Mouse (Mus musculus) frontal cortex, adult (tissue): ENCODE results near the gene Cd81.
A peak's percentile ranks its signal among the peaks of the same experiment; 100 is the strongest.

Source experiments
- ATAC-seq: cut with Nextera tagmentation; 2 replicates; pipeline ENCODE4 v1.9.2; 2017; ENCODE audit warnings: mild to moderate bottlenecking, moderate library complexity, mixed read lengths; ENCODE audit not compliant: low TSS enrichment

The Cd81 gene

DNA sequence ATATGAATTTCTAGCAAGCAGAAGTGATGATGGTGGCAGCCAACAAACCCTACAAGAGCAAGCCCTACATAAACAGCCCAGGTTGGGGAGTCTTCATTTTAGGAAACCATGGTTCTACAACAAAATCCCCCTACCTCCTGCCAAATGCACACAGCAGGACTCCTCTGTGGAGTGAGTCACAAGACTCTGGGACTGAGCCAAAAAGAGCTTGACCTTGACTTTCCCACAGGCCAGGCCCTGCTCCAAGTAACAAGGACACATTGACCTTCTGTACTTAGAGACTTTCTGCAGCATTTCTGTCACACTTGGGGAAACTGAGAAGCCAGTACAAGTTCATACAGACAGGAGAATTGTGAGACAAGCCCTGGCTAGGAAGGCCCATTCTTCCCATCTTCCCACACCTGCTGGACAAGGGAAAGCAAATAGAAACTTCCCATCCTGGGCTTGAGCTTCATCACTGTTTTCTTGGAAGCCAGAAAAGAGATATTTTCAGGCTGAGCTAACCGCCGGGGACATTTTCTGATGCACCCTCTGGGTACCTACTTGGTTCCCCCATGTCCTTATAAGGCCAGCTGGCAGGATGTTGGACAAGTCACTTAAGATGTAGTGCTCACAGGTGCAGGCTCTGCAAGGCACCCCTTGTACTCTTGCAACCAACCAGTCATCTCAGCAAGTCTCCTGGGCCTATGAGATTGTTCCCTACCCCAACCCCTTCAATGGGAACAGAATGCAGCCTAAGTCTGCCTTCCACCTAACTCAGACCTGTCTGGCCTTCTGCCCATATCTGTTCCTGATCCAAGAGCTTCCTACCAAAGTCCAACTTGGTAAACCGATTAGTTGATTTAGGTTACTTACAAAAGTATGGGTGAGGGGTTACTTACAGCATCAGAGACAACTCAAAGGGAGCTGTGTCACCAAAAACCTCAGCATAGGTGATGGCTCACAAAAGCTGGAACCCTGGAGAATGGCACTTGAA, 2.4 kb upstream of the Cd81 start:
- ATAC-seq = no peak

DNA sequence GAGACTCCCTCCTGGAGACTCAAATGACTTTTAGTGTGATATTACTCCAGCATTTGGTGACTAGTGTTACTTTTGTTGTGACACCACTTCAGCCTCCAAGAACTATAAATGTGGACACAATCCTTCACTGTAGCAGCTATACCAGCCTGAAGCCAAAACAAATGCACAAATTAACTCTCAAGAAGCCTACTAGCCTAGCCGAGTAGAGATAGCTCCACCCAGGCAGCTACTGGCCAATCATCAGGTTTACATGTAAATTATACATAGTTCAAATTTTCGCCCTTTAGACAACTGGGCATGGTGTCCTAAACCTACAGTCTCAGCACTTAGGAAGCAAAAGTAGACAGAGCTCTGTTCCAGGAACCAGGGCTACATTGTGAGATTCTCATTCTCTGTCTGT, 1.2 kb upstream of the Cd81 start:
- ATAC-seq = no peak

DNA sequence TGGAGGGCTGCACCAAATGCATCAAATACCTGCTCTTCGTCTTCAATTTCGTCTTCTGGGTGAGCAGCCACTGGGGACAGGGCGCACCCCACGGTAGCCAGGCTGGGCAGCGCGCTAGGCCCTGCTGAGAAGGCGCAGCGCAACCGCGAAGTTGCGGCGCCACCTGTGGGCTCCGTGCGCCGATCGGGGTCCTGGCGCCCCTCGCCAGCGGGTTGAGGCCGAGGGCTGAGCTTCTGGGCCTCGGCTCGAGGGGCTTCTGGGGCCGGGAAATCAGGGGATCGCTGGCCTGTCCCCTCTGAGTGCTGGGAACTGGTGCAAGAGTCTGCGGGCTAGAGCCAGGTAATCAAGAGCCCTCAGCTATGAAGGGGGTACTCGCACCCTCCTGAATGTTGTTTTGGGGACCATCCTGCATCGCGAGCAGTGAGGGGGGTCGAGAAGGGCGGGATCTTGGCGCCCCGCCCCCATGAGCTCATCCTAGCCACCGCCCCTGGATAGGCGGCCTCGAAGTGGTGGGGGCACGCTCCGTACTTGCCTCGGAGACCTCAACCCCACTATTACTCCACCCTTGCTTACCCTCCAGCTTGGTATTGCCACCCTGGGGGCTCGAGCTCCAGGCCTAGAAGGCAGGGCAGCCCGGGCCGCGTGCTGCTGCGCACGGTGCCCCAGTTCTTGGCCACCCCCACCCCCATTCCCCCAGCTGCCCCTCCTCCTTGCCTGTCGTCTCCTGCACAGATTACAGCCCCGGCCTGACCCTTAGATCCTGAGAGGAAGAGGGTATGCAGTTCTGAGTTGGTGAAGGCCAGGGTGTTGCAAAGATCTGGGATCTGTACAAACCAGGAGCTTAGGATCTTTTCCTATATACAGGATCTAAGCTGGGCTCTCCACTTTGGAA, 715 bp downstream of the Cd81 start:
- peak; percentile 50 for ATAC-seq

DNA sequence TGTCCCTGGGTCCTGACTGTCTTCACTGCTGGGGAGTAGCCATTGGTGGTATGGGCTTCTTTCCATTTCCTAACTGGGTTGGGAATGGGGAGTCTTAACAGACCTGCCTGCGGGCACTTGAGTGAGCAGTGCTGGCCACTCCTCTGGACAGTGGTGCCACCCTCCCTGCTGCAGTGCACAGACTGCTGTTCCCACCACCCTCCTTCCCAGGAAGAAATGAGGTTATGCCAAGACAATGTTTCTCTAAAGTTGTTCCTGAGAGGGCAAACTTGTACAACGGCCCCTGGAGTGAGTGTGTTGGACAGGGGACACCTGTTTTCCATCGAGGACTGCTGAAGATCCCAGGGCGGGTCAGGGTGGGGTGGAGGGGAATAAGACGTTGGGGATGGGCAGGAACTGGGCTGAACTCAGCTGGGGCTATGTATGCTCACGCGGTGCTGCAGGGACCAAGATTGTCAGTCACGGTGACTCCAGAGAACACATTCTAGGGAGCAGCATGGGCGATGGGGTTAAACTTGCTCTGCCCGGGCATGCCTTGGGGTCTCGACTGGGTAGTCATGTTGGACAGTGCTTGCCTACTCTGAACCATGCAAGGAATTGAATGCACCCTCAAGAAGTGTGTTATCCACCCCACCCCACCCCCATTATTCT, 1.5 kb downstream of the Cd81 start:
- ATAC-seq = no peak

DNA sequence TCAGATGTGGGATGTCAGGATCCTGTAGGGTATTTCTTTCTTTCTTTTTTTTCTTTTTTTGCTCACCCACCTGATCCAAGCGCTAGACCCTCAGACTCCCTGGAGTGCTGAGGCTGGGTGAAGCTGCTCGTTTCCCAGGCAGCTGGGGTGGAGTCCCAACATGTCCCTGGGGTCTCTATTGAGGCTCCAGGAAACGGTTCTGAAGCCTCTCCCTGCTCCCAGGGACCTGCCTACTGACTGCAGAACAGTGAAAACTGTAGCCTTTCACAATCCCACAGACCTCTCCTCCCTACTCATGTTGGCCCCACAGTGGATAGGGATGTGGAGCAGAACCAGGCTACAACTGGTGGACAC, 2.0 kb downstream of the Cd81 start:
- no peak for ATAC-seq

DNA sequence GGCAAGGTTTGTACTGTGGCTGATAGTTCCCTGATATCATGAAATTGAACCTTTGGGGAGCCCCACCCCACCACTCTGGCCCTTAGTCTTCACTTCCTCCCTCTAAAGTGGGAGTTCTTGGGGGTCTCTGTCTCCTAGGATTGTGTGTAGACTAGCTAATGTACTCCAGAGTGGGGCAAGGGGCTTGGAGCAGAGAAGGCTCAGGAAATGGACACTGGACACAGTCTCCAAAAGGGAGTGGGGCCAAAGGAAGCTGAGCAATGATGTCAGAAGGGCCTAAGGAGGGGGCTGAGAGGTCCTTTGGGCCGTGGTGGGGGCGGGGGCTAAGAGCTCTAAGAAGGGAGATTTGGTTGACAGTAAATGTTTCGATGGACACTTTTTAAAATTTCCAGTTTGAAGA, 2.5 kb downstream of the Cd81 start:
- no peak for ATAC-seq

DNA sequence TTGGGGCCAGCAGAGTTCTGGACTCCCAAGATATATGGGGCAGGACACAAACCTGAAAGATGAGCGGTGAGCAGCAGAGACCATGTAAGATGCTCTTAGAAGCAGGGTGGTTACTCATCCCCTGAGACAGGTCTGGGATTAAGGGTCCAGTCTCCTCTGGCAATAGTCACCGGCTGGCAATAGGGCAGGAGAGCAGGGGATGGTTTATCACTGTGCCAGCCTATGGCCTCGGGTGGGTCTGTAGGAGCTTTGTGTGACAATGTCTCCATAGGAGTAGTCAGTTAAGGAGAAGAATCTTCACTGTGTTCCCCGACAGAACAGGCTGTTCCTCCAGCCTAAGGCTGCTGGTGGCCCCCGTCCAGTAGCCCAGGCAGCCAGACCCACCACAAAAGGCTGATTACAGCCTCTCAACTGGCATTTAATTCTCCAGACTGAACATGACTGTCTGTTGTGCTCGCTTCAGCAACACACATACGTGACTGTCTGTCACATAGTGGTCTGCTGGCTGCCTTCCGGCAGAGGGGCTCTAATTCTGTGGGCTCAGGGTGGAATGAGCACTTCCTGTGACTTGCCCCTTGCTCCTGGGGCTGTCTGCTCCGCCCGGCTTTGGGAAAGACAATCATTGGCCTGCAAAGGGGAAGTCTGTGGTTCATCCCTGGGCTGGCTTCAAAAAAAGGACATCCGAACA, 3.1 kb downstream of the Cd81 start:
- no peak for ATAC-seq

DNA sequence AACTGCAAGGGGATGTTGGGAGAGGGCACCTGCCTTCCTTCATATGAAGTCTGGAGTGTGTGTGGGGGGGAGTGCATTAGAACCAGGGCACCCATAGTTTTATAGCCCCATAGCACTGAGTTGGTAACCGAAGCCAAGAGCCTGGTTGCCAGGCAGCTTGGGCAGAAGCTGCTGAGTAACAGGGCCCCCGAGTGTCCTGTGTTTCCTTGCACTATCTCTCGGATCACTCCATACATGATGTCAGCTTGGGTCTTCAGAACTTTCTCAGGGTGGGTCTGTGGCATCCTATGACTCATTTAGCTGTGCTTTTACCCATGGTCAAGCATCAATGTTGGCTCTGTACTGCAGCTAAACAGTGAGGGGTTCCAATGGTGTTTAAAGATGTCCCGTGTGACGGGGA, 4.5 kb downstream of the Cd81 start:
- no peak for ATAC-seq

DNA sequence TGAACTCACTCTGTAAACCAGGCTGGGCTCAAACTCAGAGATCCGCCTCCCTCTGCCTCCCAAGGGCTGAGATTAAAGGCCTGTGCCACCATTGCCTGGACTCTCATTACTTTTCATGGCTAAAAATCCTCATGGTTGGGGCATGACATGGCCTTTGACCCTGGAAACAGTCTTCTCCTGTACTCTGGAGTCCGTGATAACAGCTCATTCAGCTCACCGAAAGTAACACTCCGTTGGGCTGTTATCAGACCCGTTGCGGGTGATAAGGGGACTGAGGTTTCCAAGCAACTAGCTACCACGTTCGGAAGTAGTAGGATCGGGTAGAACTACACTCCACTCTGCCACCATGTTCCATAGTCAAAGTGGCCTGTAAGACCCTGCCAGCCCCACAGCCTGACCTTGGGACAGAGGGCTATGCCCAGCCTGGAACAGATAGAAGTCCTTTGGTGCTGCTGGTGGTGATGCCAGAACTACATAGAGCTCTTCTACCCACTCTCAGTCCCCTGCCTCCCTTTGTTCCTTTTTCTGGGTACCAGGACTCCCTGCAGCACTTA, 5.2 kb downstream of the Cd81 start:
- ATAC-seq = no peak

DNA sequence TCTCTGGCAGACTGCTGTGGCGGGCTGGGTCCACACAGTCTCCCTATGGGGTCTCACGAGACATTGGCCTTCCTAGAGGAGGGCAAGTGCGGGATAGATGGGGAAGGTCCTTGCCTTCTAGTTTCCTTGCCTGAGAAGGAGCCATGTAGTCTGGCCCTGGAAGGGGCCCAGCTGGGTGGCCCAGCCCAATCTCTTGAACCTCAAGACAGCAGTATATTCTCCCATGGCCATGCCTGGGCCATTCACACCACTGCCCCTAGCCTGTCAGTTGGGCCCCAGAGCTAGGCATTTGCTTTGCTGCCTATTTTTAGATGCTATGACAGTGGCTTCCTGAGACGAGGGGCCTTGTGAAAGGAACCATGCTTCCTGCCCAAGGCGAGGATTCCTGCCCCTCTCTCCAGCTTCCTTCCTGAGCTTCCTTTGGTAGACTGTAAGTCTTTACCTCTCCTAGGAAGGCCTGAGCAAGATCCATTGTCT, 5.7 kb downstream of the Cd81 start:
- ATAC-seq = no peak

DNA sequence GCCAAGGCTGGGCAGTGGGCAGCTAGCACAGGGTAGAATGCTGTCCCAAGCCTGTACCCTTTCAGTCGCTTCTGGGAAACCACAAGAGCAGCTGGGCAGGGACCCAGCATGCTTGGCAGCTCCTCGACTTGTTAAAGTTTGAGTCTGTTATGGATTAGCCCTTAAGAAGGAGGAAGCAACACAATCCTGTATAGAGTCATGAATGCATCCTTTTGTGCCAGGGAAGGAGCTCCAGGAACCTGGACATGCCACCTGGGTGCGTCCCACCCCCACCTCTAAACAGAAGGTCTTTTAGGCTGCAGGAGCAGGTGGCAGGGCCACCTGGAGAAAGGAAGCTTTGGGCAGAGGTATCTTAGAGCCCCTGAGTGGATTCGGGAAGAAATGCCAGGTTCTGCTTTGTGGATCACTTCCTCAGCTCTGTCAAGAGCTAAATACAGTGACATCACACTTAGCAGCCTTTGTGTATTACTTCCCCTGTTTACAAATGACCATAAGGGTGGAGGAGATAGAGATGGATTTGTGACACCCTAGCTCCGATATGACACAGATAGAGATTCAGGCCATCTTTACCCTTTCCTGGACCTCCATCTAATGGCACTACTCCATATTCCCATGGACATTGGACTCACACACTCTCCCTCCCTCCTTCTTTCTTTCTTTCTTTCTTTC, 6.8 kb downstream of the Cd81 start:
- peak; percentile 15; the same call in 1 of the 2 replicates for ATAC-seq

DNA sequence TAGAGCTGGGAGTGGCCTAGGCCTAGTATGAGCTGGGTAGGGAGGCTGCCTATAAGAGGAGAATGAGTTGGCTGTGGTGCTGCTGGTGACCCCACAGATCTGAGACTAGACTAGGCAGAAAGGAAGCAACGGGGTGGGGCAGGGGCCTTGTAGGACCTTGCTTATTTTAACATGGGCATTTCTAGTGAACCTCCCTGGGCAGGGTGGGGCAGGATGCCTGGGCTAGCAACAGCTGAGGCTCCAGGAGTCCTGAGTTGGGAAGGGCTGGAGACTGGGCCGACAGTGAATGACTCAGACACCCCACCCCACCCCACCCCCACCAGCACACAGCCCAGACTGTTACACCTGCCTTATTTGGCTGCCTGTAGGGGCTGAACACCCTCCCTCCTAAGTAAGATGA, 10.2 kb downstream of the Cd81 start:
- no peak for ATAC-seq

DNA sequence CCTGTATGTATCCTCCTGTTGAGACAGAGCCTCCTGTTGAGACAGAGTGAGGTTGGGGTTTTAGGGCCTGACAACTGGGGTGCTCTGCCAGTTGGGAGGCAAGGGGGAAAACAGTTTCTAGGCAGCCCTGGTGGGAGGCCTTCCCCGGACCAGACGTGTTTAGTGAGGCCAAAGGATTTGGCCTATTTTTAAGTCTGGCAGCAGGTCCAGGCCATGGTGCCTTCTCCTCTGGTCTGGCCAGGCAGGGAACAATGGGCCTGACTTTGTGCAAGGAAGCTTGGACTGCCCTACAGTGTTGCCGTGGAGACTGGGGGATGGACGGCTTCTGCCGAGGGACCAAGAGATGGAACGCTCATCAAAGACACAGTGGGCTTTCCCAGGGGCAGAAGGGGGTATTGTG, 11.7 kb downstream of the Cd81 start:
- ATAC-seq = no peak

DNA sequence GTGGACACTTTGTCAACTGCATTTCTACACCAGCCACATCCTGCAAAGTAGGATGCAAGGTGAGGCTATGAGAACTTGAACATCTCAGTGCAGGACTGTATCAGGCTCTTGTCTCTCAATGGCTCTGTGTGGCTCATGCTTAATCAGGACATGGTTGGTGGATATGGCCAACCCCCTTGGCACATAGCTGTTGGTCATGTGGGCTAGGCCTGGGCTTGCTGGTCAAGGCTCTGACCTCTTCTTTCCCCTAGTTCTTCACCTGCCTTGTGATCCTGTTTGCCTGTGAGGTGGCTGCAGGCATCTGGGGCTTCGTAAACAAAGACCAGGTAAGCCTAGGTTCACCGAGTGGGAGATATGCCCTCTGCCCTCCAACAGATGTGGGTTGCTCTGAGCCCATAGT, 13.2 kb downstream of the Cd81 start:
- ATAC-seq = no peak

DNA sequence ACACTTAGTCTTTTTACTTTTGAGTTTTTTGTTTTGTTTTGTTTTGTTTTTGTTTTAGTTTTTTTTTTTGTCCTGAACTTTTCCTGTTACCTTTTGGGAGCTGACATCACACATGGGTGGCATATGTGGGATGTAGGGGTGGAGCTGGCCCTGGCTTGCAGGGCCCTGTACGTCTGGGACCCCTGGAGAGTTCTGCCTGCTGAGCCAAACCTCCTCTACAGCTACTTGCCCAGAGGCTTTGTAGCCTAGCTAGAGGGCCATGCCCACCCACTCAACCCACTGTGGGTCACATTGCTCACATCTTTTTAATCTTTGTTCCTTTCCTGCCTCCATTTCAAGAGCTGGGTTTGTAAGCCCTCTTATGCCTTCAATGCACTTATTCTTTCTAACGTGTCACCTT, 14.9 kb downstream of the Cd81 start:
- ATAC-seq = no peak

DNA sequence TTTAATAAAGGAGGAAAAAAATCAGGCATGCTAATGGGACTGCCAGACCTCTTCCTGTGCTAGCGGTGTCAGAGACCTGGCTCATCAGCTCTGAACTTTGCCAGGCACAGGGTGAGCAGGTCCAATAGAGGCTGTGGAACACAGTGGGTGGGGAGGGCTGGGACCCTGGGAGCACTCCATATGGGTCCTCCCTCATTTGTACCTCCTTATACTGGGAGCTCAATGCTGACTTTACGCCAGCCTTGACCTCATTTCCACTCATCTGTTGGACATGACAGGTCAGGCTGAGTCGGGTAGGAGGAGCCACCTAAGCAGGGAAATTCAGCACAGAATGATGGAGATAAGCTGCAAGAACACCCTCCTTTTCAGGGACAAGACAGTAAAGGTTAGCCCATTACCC, 15.4 kb downstream of the Cd81 start:
- ATAC-seq = no peak

DNA sequence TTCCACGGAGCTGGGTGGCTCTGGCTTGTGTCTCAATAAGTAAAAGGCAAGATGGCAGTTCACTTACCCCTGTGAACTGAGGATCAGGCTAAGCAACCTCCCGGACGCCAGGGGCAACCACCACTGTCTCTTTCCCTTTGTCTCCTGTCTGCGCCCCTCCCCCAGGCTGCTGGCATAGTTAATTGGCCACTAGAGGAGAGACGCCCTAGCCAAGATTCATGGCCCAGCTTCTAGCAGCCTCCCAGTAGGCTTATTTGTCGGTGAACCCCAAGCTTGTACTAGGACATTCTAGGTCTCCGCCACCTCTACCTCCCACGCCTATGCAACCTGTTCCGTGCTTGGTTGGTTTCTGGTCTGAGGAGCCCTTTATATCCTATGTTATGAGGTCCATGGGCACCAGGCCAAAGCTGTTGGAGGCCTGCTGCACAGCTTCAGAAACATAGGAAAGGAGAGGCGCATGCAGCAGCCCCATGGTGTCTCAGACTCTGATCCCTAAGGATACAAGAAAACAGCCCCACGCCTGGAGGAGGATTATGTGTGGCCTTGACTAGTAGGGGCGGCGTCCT, 15.9 kb downstream of the Cd81 start:
- ATAC-seq = no peak; the same call in 1 of the 2 replicates

DNA sequence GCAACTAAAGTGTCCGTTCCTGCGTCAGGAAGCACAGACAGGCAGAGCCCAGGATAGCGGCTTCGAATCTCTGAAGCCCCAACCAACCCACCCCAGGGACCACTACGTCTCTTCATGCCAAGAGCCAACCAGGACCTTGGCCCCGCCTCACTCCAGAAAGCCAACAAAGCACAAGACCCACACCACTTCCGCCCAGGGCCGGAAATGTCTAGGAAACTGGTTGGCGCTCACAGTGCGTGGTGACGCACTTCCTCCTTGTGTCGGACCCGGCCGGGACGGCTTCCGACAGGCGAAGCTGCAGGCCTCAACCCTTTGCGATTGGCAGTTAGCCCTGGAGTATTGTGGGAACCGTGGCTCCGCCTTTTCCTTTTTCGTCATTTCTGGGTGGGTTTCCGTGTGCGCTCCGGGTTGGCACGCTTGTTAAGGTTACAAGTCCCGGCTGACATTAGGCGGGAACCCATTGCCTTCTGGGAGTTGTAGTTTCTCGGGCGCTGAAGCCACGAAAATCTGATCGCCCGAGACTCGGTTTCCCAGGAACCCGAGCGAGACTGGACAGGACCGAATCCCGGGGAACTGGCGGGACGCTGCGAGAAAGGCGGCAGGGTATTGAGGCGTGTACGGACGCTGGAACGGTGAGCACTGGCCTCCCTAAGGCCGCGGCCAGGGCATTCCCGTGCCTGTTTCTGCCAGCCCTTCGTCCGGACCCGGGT, 16.5 kb downstream of the Cd81 start, which contains the start of gene Tssc4:
TSS of gene Tssc4 (plus strand) at position 368 of the 710 bp plus-strand sequence.
- peak; percentile 91 for ATAC-seq

DNA sequence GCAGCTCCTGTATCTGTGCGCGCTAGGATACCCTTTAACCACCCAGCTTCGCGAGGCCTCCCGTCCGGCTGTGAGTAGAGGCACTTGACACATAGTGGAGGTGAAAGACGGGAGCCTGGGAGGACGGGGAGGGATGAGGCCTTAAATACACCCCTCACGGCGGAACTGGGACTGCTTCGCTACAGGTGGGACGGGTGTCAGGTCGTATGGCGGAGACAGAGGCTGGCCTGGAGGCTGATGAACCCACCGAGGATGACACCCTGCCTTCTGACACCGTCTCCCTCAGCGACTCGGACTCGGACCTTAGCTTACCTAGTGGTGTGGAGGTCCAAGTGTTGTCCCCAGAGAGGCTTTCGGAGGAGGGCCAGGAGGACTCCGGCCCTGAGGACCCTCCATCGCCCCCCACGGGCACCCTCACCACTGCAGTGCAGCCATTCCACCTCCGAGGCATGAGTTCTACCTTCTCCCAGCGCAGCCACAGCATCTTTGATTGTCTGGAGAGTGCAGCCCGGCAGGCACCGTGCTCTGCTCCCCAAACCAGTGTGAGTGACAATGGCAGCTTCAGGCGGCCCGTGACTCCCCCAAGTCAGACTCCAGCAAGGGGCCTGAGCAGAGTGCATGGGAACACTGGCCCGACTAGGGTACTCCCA, 17.3 kb downstream of the Cd81 start:
- no peak; the same call in 1 of the 2 replicates for ATAC-seq
